Mouse (Mus musculus) embryo, embryonic 10.5 days (tissue): ENCODE measurements around the gene Gm28079.
"Not testable (repeated sequence)": the region's sequence is repeated elsewhere in the genome, so short reads cannot be mapped to it uniquely, and the experiment has no call there.

ENCODE experiments used
- DNase-seq: peaks from one replicate; pipeline ENCODE4 v3.0.0-alpha.2; 2015; ENCODE audit warnings: low spot score

The Gm28079 gene

DNA sequence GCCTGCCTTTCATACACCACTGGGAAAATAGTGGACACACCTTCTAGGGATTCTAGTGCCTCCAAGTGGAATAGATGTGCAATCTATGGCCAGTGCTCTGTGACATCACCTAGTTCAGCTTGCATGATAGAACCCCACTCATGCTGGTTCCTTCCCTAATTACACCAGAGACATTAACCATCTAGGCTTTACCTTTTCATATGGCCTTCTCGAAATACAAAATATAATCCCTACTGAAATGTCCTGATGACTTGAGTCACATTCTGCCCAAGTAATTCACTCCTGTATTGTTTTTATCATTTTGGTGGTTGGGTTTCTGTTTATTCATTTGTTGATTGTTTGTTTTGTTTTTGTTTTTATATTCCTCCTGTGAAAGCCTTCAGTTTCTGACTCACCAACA, at the start of gene Gm28079:
Gene Gm28079, minus strand, starts transcription at position 101 of the 400 bp plus-strand sequence.
- not testable (repeated sequence) for DNase-seq
